Mouse (Mus musculus): ENCODE data around the gene Gm49358.

Gene Gm49358

GRCm38 (mm10) chr10:86872591-86872990, 108.8 kb downstream of the Gm49358 start:
- DNase-seq (ENCODE audit: low spot score) = no peak

GRCm38 (mm10) chr10:86878721-86879120, 114.9 kb downstream of the Gm49358 start:
- DNase-seq (ENCODE audit: low spot score) = no peak

GRCm38 (mm10) chr10:86880071-86880806, 116.5 kb downstream of the Gm49358 start:
- DNase-seq (ENCODE audit: low spot score) = peak; percentile 5

GRCm38 (mm10) chr10:86881448-86881847, 117.7 kb downstream of the Gm49358 start:
- DNase-seq (ENCODE audit: low spot score) = no peak
